Mouse (Mus musculus) myocyte (in vitro differentiated cells): Measurements from ENCODE around the gene Zdhhc18.
"Not testable (repeated sequence)": the region's sequence is repeated elsewhere in the genome, so short reads cannot be mapped to it uniquely, and the experiment has no call there.

Experiments
- CEBPB ChIP-seq: IDR thresholded peaks from 2 replicates; pipeline ENCODE4 v1.6.1; 2011; ENCODE audit warnings: mild to moderate bottlenecking, moderate library complexity; ENCODE audit not compliant: poor library complexity, insufficient read depth, severe bottlenecking
- E2F4 ChIP-seq: IDR thresholded peaks from one replicate; pipeline ENCODE4 v1.6.1; 2011; ENCODE audit warnings: mild to moderate bottlenecking, control low read depth, moderate library complexity; ENCODE audit not compliant: insufficient read depth
- MYOD1 ChIP-seq, 3 experiments: IDR thresholded peaks; one replicate each; pipeline ENCODE4 v1.6.1; 2011; ENCODE audit warnings: control low read depth in 2 of 3, low read depth in 2 of 3, mild to moderate bottlenecking in 2 of 3, moderate library complexity in 1 of 3; ENCODE audit not compliant: insufficient read length in 2 of 3, control insufficient read depth in 1 of 3
- MYOG ChIP-seq, 3 experiments: IDR thresholded peaks; one replicate each; pipeline ENCODE4 v1.6.1; 2011; ENCODE audit warnings: control low read depth in 2 of 3, low read depth in 2 of 3, mild to moderate bottlenecking in 2 of 3; ENCODE audit not compliant: insufficient read length in 2 of 3, control insufficient read depth in 1 of 3, insufficient read depth in 1 of 3
- POLR2A ChIP-seq: IDR thresholded peaks from one replicate; pipeline ENCODE4 v1.6.1; 2011; ENCODE audit warnings: low read depth, mild to moderate bottlenecking, control low read depth, moderate library complexity; ENCODE audit not compliant: insufficient read length
- POLR2AphosphoS2 ChIP-seq: IDR thresholded peaks from one replicate; pipeline ENCODE4 v1.6.1; 2011; ENCODE audit warnings: low read depth, control low read depth; ENCODE audit not compliant: insufficient read length
- REST ChIP-seq: IDR thresholded peaks from one replicate; pipeline ENCODE4 v1.6.1; 2011; ENCODE audit warnings: mild to moderate bottlenecking, control low read depth, moderate library complexity; ENCODE audit not compliant: insufficient read depth, insufficient read length
- SRF ChIP-seq: IDR thresholded peaks from one replicate; pipeline ENCODE4 v1.6.1; 2011; ENCODE audit warnings: low read depth; ENCODE audit not compliant: control insufficient read depth, insufficient read length
- TCF12 ChIP-seq: IDR thresholded peaks from one replicate; pipeline ENCODE4 v1.6.1; 2011; ENCODE audit warnings: mild to moderate bottlenecking, control low read depth; ENCODE audit not compliant: poor library complexity, insufficient read depth, severe bottlenecking
- USF1 ChIP-seq: IDR thresholded peaks from one replicate; pipeline ENCODE4 v1.6.1; 2011; ENCODE audit warnings: low read depth, mild to moderate bottlenecking, control low read depth, moderate library complexity

DNA sequence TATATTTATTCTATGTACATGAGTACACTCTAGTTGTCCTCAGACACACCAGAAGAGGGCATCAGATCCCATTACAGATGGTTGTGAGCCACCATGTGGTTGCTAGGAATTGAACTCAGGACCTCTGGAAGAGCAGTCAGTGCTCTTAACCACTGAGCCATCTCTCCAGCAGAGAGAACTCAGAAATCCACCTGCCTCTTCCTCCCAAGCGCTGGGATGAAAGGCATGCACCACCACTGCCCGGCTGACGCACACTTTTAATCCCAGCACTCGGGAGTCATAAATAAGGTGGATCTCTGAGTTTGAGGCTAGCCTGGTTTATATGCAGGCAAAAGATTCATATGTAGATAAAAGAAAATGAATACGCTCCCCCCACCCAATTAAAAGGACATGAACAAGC, 490 bp downstream of the Zdhhc18 start:
- TF ChIP-seq POLR2A; REST; USF1; MYOG (IDR thresholded peaks at IDR 0.05; ENCODE audit: control insufficient read depth in 1 of 3, insufficient read depth in 1 of 3, insufficient read length in 2 of 3, low read depth in 2 of 3); MYOD1 (IDR thresholded peaks at IDR 0.05; ENCODE audit: control insufficient read depth in 1 of 3, insufficient read length in 2 of 3, low read depth in 2 of 3); POLR2AphosphoS2; TCF12; CEBPB; SRF; E2F4: not testable (repeated sequence)
